Mouse (Mus musculus): Measurements from ENCODE around the gene Osbpl11.

- no peak for TF ChIP-seq POLR2A (IDR thresholded peaks at IDR 0.05; ENCODE audit: low read depth, low read length)
- no peak for TF ChIP-seq CTCF (IDR thresholded peaks at IDR 0.05; ENCODE audit: extremely low read depth, insufficient read depth, insufficient read length, insufficient replicate concordance)
These were observed 15.3 kb upstream of the Osbpl11 start for GRCm38 (mm10) chr16:33169471-33170034.

All from spleen, adult 2 months (tissue).